Mouse (Mus musculus): ENCODE results near the gene Pnpla5.

GRCm38 (mm10) chr15:84124086-84124485, 1.1 kb upstream of the Pnpla5 start:
- TF ChIP-seq CTCF (IDR thresholded peaks at IDR 0.05; ENCODE audit: low read depth, low read length), result no peak
- no peak for TF ChIP-seq POLR2A (IDR thresholded peaks at IDR 0.05; ENCODE audit: borderline replicate concordance, low read depth, low read length)

Data from bone marrow macrophage, adult 2 months (primary cell).